Mouse (Mus musculus): ENCODE measurements around the gene Dscaml1.
A peak's percentile ranks its signal among the peaks of the same experiment; 100 is the strongest.

The Dscaml1 gene

GRCm38 (mm10) chr9:45426456-45426855 lies at the start of gene Dscaml1:
Gene Dscaml1, plus strand, starts transcription at chr9:45426628.
- DNase-seq (ENCODE audit: low spot score in 2 of 2), result no peak

GRCm38 (mm10) chr9:45376883-45377282 lies 49.5 kb upstream of the Dscaml1 start:
- no peak for DNase-seq (ENCODE audit: low spot score in 2 of 2)

DNA sequence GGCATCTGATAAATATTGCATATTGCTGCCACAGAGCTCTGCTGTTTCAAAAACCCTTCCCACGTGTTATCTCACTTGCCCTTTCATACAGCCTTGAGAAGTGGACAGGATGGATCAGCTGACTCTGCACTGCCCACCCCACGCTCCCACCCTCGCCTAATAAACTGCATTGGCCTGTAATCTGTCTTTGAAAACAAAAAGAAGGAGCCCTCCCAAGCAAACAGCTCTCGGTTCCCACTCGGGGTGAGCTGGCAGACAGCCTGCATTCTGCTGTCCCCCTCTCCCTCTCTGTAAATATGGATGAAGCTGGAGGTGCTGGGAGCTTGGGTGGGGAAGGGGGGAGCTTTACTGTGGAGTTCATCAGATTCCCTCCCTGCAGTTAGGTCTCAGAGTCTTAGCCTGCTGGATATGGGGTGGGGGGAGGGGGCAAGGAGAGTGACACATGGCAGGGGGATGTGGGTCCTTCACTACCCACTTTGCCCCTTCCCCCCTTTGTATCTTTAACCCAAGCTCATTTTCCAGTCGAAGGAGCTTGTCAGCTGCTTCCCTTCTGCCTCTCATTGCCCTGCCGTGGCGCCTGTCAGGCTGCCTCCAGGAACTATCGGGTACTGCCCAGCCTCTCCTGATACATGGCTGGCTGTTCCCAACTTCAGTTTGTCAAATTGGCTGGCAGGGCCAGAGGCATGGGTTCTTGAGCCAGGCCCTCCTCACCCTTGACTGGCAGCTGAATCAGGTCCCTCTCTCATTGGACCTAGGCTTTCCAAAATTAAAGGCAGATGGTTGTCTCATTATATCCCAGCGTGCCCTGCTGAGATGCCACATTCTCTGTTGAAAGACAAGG lies 45.8 kb upstream of the Dscaml1 start:
- no peak for DNase-seq (ENCODE audit: low spot score in 2 of 2)

DNA sequence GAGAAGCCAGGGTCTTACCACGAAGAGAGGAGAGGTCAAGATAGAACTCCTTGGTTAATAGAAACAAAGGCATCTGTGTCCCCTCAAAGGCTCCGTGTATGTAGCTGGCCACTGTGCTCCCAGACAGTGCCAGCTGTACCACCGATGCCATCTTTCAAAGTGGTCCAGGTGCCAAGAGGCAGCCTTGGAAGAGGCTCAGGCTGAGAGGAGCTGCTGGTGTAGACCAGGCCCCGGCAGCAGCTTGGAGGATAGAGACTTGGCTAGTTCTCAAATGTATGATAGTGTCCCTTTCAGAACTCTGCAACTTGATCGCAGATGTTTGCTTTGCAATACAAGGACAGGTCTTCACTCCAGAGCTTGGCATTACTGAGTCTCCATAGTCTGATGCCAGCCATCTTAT lies 44.1 kb upstream of the Dscaml1 start:
- no peak for DNase-seq (ENCODE audit: low spot score in 2 of 2)

- no peak for DNase-seq (ENCODE audit: low spot score in 2 of 2)
Observed at GRCm38 (mm10) chr9:45382834-45383233, 43.6 kb upstream of the Dscaml1 start.

DNA sequence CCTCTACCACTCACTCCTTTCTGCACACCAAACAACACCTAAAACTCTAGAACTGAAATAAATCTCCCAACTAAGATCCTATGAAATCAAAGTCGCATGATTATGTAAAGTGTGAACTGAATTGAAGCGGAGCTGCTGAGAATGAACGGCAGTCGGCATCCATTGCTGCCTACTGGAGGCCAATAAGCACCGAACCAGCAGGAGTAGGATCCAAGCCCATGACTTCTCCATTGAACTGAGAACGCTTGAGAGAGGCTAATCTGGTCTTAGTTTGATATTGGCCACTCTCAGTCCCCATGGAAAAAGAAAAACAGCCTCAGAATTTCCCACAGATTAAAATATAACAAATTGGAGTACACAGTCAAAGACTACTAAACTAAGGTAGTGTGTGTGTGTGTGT lies 42.5 kb upstream of the Dscaml1 start:
- no peak for DNase-seq (ENCODE audit: low spot score in 2 of 2)

DNA sequence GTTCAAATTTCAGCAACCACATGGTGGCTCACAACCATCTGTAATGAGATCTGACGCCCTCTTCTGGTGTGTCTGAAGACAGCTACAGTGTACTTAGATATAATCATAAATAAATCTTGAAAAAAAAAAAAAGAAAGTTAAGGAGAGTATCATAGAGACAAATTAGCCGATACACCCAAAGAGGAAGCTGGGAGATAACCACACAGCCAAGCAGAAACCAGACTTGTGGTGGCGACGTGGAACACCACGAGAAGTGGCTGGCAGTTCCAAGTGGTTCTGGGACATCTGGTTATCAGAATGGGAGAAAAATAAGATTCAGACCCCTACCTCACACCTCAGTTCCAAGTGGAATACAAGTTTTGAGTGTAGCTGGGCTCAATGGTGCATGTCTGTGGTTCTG lies 39.7 kb upstream of the Dscaml1 start:
- DNase-seq (ENCODE audit: low spot score in 2 of 2), result no peak

GRCm38 (mm10) chr9:45388385-45388994 lies 37.9 kb upstream of the Dscaml1 start:
- DNase-seq (ENCODE audit: low spot score in 2 of 2), result peak; percentile 64 to 84

GRCm38 (mm10) chr9:45389596-45389995 lies 36.8 kb upstream of the Dscaml1 start:
- no peak for DNase-seq (ENCODE audit: low spot score in 2 of 2)

GRCm38 (mm10) chr9:45391299-45391698 lies 35.1 kb upstream of the Dscaml1 start:
- DNase-seq (ENCODE audit: low spot score in 2 of 2), result no peak

- no peak for DNase-seq (ENCODE audit: low spot score in 2 of 2)
Observed at GRCm38 (mm10) chr9:45395218-45395617, 31.2 kb upstream of the Dscaml1 start.

DNA sequence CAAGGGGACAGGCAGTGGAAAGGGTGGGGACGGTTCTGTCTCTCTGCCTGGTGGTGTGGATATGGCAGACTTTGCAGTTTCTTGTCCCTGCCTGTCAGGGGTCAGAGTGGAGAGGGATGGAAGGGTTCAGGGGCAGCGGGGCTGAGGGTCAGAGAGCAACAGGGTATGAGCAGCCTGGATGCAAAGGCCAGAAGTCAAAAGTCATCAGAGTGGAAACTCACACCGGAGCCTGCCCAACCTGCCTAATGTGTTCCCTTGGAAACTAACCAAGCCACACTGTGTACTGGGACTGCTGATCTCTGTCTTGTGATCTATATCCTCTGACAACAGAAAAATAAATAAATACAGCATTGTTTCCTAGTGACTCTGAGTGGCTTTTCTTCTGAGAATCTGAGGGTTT lies 30.6 kb upstream of the Dscaml1 start:
- DNase-seq (ENCODE audit: low spot score in 2 of 2), result no peak

GRCm38 (mm10) chr9:45398336-45398735 lies 28.1 kb upstream of the Dscaml1 start:
- DNase-seq (ENCODE audit: low spot score in 2 of 2), result no peak

GRCm38 (mm10) chr9:45399434-45399833 lies 27.0 kb upstream of the Dscaml1 start, which contains the start of gene Fxyd2:
Gene Fxyd2, plus strand, starts transcription at chr9:45399669.
- DNase-seq (ENCODE audit: low spot score in 2 of 2), result no peak

DNA sequence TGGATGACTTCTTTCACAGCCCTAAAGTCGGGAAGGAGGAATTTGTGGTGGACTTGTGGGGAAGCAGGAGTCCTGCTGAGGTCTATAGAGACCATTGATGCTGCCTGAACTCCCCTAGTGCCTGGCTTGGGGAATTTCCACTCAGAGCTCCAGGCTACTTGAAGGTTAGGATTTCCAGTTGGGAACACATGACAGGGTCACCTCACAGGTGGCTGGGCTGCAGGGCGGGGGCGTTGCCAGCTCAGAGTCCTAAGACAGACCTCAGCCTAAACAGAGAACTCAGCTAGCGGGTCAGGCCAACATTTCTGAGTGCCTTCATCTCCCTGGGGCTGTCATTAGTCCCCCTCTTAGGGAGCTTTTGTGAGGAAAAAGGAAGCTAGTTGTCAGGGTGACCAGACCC lies 24.6 kb upstream of the Dscaml1 start:
- DNase-seq (ENCODE audit: low spot score in 2 of 2), result no peak

GRCm38 (mm10) chr9:45402957-45403356 lies 23.5 kb upstream of the Dscaml1 start:
- no peak for DNase-seq (ENCODE audit: low spot score in 2 of 2)

GRCm38 (mm10) chr9:45405694-45406093 lies 20.7 kb upstream of the Dscaml1 start:
- no peak for DNase-seq (ENCODE audit: low spot score in 2 of 2)

DNA sequence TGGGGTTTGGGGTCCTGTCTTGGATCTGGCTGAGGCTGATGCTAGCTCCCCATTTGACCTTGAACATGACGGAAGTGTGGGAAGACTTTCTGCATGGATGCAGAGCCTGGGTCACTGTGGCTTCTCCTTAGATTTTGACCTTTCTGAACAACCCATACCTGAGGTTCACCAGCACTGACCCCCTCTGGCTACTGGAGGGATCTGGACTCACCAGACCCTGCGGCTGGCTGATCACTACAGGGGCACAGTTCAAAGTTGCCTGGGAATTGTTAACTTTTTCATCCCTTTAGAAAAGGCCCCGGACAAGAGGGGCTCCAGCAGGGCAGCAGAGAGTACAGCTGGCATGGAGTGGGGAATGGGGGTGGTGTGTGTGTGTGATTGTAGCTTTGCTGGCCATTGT lies 19.6 kb upstream of the Dscaml1 start:
- no peak for DNase-seq (ENCODE audit: low spot score in 2 of 2)

DNA sequence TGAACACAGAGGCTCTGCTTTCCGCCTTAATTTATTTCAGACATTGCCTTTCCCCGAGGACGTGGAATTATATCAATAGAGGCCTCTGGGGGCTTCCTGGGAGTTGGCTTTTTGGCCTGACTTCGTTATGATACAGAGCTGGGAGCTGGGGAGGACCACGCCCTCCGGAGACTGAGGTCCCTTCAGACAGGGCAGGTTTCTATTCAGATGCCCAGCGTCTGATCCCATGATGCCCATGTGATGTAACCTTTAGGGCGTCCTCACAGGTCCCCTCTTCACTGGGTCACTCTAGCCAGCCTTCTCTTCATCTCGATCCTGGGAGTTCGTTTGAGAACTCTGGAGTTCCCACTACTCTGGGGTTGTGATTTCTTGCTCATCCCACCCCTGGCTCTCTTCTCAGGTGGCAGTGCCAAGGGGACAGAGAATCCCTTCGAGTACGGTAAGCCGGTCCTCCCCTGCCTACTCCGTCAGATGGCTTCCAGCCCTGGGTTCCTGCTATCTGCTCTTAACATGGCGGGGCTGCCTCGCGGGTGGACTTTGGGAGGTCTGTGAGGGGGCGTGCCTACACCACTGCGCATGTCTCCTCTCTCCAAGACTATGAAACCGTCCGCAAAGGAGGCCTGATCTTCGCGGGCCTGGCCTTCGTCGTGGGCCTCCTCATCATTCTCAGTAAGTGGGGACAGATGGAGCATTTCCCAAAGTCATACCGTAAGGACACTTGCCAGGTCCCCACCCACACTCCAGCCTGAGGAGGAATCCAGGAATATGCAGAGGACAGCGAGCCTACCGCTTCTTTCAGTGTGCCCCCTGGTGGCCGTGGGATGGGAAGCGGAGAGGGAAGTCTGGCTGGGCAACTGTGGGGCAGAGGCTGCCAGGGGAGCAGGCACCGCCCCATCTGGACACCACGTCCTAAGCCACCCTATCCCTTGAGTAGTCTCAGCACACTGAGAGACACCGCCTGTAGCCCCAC lies 18.4 kb upstream of the Dscaml1 start:
- peak in 1 of 2 experiments; percentile 41 for DNase-seq (ENCODE audit: low spot score in 2 of 2)

DNA sequence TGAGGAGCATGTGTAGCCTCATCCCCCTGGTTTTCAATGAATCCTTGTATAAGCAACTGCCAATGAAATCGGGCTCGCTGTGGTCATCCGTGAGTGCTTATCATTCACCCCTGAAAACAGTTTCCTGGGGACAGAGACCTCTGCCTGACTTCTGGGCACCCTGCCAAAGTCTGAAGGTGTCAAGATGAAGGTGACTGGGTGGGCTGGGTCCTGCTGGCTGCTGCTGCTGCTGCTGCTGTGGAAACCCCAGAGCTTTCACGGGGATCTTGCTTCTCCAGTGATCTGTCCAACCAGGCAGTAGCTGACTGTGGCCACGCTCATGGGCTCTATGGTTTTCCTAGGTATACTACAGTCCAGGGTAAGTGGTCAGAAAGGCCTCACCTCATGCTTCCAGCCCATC lies 16.2 kb upstream of the Dscaml1 start:
- DNase-seq (ENCODE audit: low spot score in 2 of 2), result no peak

DNA sequence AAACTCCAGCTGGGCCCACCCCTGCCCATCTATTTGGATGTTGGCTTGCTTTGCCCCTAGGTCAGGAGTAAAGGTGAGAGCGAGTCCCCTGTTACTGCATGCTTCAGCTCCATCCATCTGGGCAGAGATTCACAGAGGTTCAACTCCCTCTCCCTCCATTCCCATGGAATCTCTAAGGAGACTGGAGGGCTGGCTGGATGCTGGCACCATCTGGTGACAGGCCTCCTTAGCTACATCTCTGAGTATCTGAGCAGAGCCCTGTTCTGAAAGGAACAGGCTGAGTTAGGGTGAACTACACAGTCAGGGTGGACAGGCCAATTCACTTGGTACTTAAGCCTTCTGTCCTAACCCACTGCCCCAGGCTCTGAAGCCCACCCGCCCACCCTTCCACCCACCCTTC lies 15.8 kb upstream of the Dscaml1 start:
- DNase-seq (ENCODE audit: low spot score in 2 of 2), result no peak

GRCm38 (mm10) chr9:45411111-45411510 lies 15.3 kb upstream of the Dscaml1 start:
- no peak for DNase-seq (ENCODE audit: low spot score in 2 of 2)
